Mouse (Mus musculus) lung, embryonic 16.5 days (tissue): Measurements from ENCODE around the gene Lyrm2. TPM values are rescaled to one million over a fixed set of nuclear protein-coding genes. Genes with fewer than 3 reads are reported as not detected.

Source experiments
- ATAC-seq: fragments of 200-750 bp; cut with Nextera tagmentation; 2 replicates; pipeline ENCODE4 v1.8.0; 2017; ENCODE audit warnings: low read depth, mild to moderate bottlenecking, moderate library complexity
- H3K27ac ChIP-seq: fragments of 300-500 bp; sonication (generic); 2 replicates; pipeline ENCODE4 v1.5.1; 2014; ENCODE audit warnings: mild to moderate bottlenecking, control low read depth, low read length
- H3K27me3 ChIP-seq: fragments of 300-500 bp; sonication (generic); 2 replicates; pipeline ENCODE4 v1.6.1; 2014; ENCODE audit warnings: low read depth, low read length, mixed read lengths; ENCODE audit not compliant: control insufficient read depth, insufficient read depth
- H3K36me3 ChIP-seq: fragments of 300-500 bp; sonication (generic); 2 replicates; pipeline ENCODE4 v1.6.1; 2014; ENCODE audit warnings: low read length; ENCODE audit not compliant: control insufficient read depth, insufficient read depth
- H3K4me1 ChIP-seq: fragments of 300-500 bp; sonication (generic); replicated peaks from 2 replicates; pipeline ENCODE4 v1.6.1; 2014; ENCODE audit warnings: low read length, mixed read lengths; ENCODE audit not compliant: control insufficient read depth, insufficient read depth
- H3K4me2 ChIP-seq: fragments of 300-500 bp; sonication (generic); 2 replicates; pipeline ENCODE4 v1.6.1; 2014; ENCODE audit warnings: low read depth, low read length, control low read depth
- H3K4me3 ChIP-seq: fragments of 300-500 bp; sonication (generic); 2 replicates; pipeline ENCODE4 v1.5.1; 2014; ENCODE audit warnings: mild to moderate bottlenecking, low read length, control low read depth
- H3K9ac ChIP-seq: fragments of 300-500 bp; sonication (generic); 2 replicates; pipeline ENCODE4 v1.6.1; 2014; ENCODE audit warnings: low read length, control low read depth
- H3K9me3 ChIP-seq: fragments of 300-500 bp; sonication (generic); 2 replicates; pipeline ENCODE4 v1.6.1; 2016; ENCODE audit warnings: low read length; ENCODE audit not compliant: control insufficient read depth
- WGBS: fragments of 180-500 bp; shearing (Covaris S2); extraction: QIAGEN DNeasy Blood & Tissue Kit; methylation state at CpG from one replicate; pipeline ENCODE4 v1.1.7; 2014; 5-methylcytosine and 5-hydroxymethylcytosine counted together
- polyA plus RNA-seq: library from polyadenylated mRNA; unstranded; fragments of >200 nt; fragmentation: Nextera tagmentation; extraction: Ambion mirVana; gene quantifications from 2 replicates; pipeline ENCODE4 v1.2.1, GENCODE M21; 2015

Lyrm2 gene
- 101 and 105 TPM in 2 replicates for polyA plus RNA-seq

DNA sequence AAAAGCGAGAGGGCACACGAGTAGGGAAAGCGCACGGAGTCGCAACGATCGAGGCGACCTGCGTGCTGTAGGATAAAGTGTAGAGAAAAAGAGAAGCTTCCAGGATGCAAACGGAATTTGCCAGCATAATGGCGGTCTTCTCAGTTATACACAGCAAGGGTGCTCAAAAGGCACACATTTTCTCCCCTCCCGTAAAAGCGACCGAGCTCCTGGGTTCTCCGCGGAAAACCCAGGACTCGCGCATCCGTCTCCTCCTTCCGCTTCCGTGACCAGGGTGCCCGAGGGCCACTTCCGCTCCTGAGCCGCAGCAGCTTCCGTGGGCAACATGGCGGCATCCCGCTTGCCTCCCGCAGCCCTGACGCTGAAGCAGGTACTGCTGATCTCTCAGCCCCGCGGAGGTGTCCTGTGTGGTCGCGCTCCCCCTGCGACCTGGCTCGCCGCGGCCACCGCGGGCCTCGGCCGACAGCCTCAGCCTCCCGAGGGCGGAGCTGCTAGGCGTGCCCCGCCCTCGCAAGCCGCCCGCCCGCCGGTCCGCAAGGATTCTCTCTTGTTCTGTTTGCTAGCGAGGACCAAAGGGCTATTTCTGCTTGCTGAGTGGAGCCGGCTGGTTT is at the start of gene Lyrm2:
Lyrm2 (plus strand) TSS at position 288 of the 611 bp plus-strand sequence.
- Histone ChIP-seq H3K9ac (peak within 1 kb of the TSS; percentile 96), H3K4me1 (peaks cover 8% of the 10 kb centered on the region; the same call in 1 of the 2 replicates), H3K27ac (peak within 1 kb of the TSS; percentile 99), H3K27me3 (no peaks in the 10 kb centered on the region), H3K36me3 (peaks cover 4% of the 10 kb centered on the region; the same call in 1 of the 2 replicates), H3K4me3 (peak within 1 kb of the TSS; percentile 92), H3K4me2 (peak within 1 kb of the TSS; percentile 85), H3K9me3 (no peaks in the 10 kb centered on the region)
- under 1% methylated on average over 53 of the region's 53 CpGs for WGBS
- ATAC-seq: peak; percentile 94

- Histone ChIP-seq H3K36me3 (peaks cover 19% of the 10 kb centered on the region), H3K4me2 (no peak overlapping the region), H3K9ac (no peak overlapping the region), H3K4me1 (no peaks in the 10 kb centered on the region), H3K27ac (no peak overlapping the region), H3K27me3 (no peaks in the 10 kb centered on the region), H3K4me3 (no peak overlapping the region), H3K9me3 (no peaks in the 10 kb centered on the region)
- no peak for ATAC-seq
- 89% methylated on average over 1 of the region's 1 CpGs for WGBS
Measured at GRCm38 (mm10) chr4:32750711-32751110, 49.3 kb upstream of the Lyrm2 start.

GRCm38 (mm10) chr4:32757430-32757829 is 42.6 kb upstream of the Lyrm2 start:
- Histone ChIP-seq H3K9me3 (no peaks in the 10 kb centered on the region), H3K4me1 (no peaks in the 10 kb centered on the region), H3K27me3 (no peaks in the 10 kb centered on the region), H3K4me2 (no peak overlapping the region), H3K36me3 (peaks cover 28% of the 10 kb centered on the region), H3K9ac (no peak overlapping the region), H3K4me3 (no peak overlapping the region), H3K27ac (no peak overlapping the region)
- WGBS: 85% methylated on average over 2 of the region's 2 CpGs
- ATAC-seq: no peak

DNA sequence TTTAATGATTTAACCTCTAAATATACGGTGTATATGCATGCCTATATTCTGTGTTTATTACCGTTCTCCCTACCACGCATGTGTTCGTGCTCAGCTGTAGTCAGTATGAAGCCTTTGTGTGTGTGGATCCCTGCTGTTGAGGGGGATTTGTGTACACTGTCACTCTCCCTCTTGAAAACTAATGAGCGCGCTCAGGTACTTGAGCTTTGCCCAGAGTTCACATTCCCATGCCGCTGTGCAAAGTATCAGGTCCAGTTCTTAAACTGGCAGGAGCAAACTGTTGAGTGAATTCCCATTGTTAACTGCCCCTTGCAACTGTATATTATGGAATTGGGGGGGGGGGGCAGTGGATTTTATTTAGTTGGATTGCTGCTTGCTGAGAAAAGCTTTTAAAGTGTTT is 32.6 kb upstream of the Lyrm2 start:
- 76% methylated on average over 7 of the region's 7 CpGs for WGBS
- no peaks in the 10 kb centered on the region for H3K27me3 ChIP-seq
- H3K4me3 ChIP-seq: no peak overlapping the region
- H3K4me1 ChIP-seq: no peaks in the 10 kb centered on the region
- no peak overlapping the region for H3K27ac ChIP-seq
- no peak overlapping the region for H3K9ac ChIP-seq
- H3K36me3 ChIP-seq: peaks cover 16% of the 10 kb centered on the region
- no peak overlapping the region for H3K4me2 ChIP-seq
- no peak for ATAC-seq
- H3K9me3 ChIP-seq: no peaks in the 10 kb centered on the region

- H3K27me3 ChIP-seq: no peaks in the 10 kb centered on the region
- no peak for ATAC-seq
- WGBS: 79% methylated on average over 10 of the region's 10 CpGs
- no peak overlapping the region for H3K27ac ChIP-seq
- H3K4me2 ChIP-seq: no peak overlapping the region
- H3K9ac ChIP-seq: no peak overlapping the region
- no peaks in the 10 kb centered on the region for H3K4me1 ChIP-seq
- H3K36me3 ChIP-seq: peaks cover 16% of the 10 kb centered on the region
- H3K4me3 ChIP-seq: no peak overlapping the region
- no peaks in the 10 kb centered on the region for H3K9me3 ChIP-seq
Measured at GRCm38 (mm10) chr4:32768046-32768445, 32.0 kb upstream of the Lyrm2 start.

DNA sequence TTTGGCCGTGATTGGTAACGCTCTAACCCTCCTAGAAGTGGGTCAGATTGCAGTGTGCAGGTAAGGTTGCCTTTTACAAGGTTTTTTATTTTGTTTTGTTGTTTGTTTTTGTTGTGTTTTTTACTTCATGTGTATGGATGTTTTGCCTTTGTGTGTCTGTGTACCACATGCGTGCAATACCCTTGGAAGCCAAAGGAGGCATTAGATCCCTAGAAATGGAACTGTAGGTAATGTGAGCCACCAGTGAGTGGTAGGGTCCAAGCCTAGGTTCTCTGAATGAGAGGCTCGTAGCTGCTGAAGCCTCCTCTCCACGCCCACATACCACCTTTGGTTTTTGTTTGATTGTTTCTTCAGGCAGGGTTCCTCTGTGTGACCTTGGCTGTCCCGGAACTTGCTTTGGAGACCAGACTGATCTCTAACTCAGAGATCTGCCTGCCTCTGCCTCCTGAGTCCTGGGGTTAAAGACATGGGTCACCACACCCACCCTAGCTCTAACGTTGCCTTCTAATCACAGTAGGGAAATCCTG is 29.7 kb upstream of the Lyrm2 start:
- H3K4me1 ChIP-seq: no peaks in the 10 kb centered on the region
- no peak overlapping the region for H3K4me3 ChIP-seq
- peaks cover 11% of the 10 kb centered on the region for H3K36me3 ChIP-seq
- no peak overlapping the region for H3K9ac ChIP-seq
- H3K9me3 ChIP-seq: no peaks in the 10 kb centered on the region
- ATAC-seq: no peak
- no peak overlapping the region for H3K4me2 ChIP-seq
- WGBS: 94% methylated on average over 7 of the region's 7 CpGs
- H3K27ac ChIP-seq: no peak overlapping the region
- H3K27me3 ChIP-seq: no peaks in the 10 kb centered on the region

- H3K27ac ChIP-seq: no peak overlapping the region
- H3K4me2 ChIP-seq: no peak overlapping the region
- 94% methylated on average over 4 of the region's 4 CpGs for WGBS
- peaks cover 4% of the 10 kb centered on the region for H3K36me3 ChIP-seq
- H3K9ac ChIP-seq: no peak overlapping the region
- no peak overlapping the region for H3K4me3 ChIP-seq
- H3K4me1 ChIP-seq: no peaks in the 10 kb centered on the region
- H3K9me3 ChIP-seq: no peaks in the 10 kb centered on the region
- H3K27me3 ChIP-seq: no peaks in the 10 kb centered on the region
- no peak for ATAC-seq
Measured at GRCm38 (mm10) chr4:32779996-32780395, 20.1 kb upstream of the Lyrm2 start.

DNA sequence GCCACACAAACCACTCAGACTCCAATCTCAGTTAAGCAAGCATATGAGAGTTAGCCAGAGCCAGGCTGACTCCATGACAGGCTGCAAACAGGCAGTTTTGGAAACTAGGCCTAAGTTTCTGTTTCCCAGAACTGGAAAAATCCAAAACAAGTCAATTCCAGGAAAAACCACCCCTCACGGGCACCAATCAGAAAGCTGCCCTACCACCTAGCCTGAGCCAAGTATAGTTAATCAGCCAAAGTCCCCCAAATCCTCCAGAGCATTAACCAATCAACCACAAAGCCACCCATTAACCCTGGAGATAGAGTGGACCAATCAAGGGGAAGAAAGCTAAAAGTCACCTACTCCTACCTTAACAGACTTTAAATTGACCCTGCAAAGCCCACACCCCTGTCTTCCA is 12.9 kb upstream of the Lyrm2 start:
- H3K27ac ChIP-seq: no peak overlapping the region
- H3K4me2 ChIP-seq: no peak overlapping the region
- WGBS: 81% methylated on average over 1 of the region's 1 CpGs
- H3K27me3 ChIP-seq: no peaks in the 10 kb centered on the region
- H3K4me1 ChIP-seq: no peaks in the 10 kb centered on the region
- H3K4me3 ChIP-seq: no peak overlapping the region
- no peaks in the 10 kb centered on the region for H3K36me3 ChIP-seq
- no peak for ATAC-seq
- no peaks in the 10 kb centered on the region for H3K9me3 ChIP-seq
- no peak overlapping the region for H3K9ac ChIP-seq

DNA sequence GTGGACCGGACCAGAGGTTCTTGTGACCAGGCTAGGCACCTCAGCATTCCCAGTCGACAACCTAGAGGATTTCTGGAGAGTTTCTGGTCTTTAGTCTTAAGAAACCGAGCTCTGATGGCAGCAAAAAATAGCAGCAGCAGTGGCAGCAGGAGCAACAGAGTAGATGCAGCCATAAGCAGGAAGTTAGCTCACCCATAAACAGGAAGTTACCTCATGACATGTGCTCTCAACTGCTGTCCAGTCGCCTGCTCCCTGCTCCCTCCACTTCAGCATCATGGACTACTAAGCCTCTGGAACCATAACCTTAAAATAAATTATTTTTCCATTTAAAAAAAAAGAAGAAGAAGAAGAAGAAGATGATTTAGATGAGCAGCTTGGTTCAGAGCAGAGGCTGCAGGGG is 11.0 kb upstream of the Lyrm2 start:
- no peak overlapping the region for H3K4me3 ChIP-seq
- H3K27me3 ChIP-seq: no peaks in the 10 kb centered on the region
- no peak overlapping the region for H3K9ac ChIP-seq
- no peak for ATAC-seq
- H3K4me1 ChIP-seq: no peaks in the 10 kb centered on the region
- H3K27ac ChIP-seq: no peak overlapping the region
- 76% methylated on average over 4 of the region's 4 CpGs for WGBS
- H3K36me3 ChIP-seq: no peaks in the 10 kb centered on the region
- no peak overlapping the region for H3K4me2 ChIP-seq
- H3K9me3 ChIP-seq: no peaks in the 10 kb centered on the region
